Mouse (Mus musculus) forebrain, embryonic 14.5 days (tissue): ENCODE results near the gene Timm10b. TPM values are rescaled to one million over a fixed set of nuclear protein-coding genes. Genes with fewer than 3 reads are reported as not detected.

Experiments
- ATAC-seq: fragments of 200-750 bp; cut with Nextera tagmentation; 2 replicates; pipeline ENCODE4 v1.8.0; 2017; ENCODE audit warnings: mild to moderate bottlenecking, moderate library complexity
- DNase-seq: peaks from one replicate; pipeline ENCODE4 v3.0.0-alpha.2; 2015; ENCODE audit warnings: low spot score
- H3K27ac ChIP-seq: fragments of 300-500 bp; sonication (generic); 2 replicates; pipeline ENCODE4 v1.5.1; 2014; ENCODE audit warnings: low read depth, mild to moderate bottlenecking, control low read depth, low read length, moderate library complexity
- H3K27me3 ChIP-seq: fragments of 300-500 bp; sonication (generic); replicated peaks from 2 replicates; pipeline ENCODE4 v1.6.1; 2014; ENCODE audit warnings: low read length, control low read depth, mixed read lengths; ENCODE audit not compliant: control insufficient read depth, insufficient read depth
- H3K36me3 ChIP-seq: fragments of 300-500 bp; sonication (generic); 2 replicates; pipeline ENCODE4 v1.6.1; 2014; ENCODE audit warnings: low read length, control low read depth; ENCODE audit not compliant: control insufficient read depth, insufficient read depth
- H3K4me1 ChIP-seq: fragments of 300-500 bp; sonication (generic); 2 replicates; pipeline ENCODE4 v1.6.1; 2014; ENCODE audit warnings: antibody characterized with exemption, low read length, control low read depth; ENCODE audit not compliant: control insufficient read depth, insufficient read depth
- H3K4me2 ChIP-seq: fragments of 300-500 bp; sonication (generic); 2 replicates; pipeline ENCODE4 v1.6.1; 2014; ENCODE audit warnings: mild to moderate bottlenecking, control low read depth, low read length
- H3K4me3 ChIP-seq: fragments of 300-500 bp; sonication (generic); 2 replicates; pipeline ENCODE4 v1.5.1; 2014; ENCODE audit warnings: low read depth, low read length, control low read depth
- H3K9ac ChIP-seq: fragments of 300-500 bp; sonication (generic); 2 replicates; pipeline ENCODE4 v1.6.1; 2014; ENCODE audit warnings: mild to moderate bottlenecking, low read length, control low read depth, moderate library complexity
- H3K9me3 ChIP-seq: fragments of 300-500 bp; sonication (generic); replicated peaks from 2 replicates; pipeline ENCODE4 v1.6.1; 2016; ENCODE audit warnings: low read length, control low read depth, mixed read lengths; ENCODE audit not compliant: control insufficient read depth
- WGBS: fragments of 180-500 bp; shearing (Covaris S2); extraction: QIAGEN DNeasy Blood & Tissue Kit; methylation state at CpG from one replicate; pipeline ENCODE4 v1.1.7; 2014; 5-methylcytosine and 5-hydroxymethylcytosine counted together
- polyA plus RNA-seq: library from polyadenylated mRNA; unstranded; fragments of >200 nt; fragmentation: Nextera tagmentation; extraction: Ambion mirVana; gene quantifications from 2 replicates; pipeline ENCODE4 v1.2.1, GENCODE M21; 2014

The Timm10b gene
- polyA plus RNA-seq, 1 experiment from 2014 or later, result 144 TPM

DNA sequence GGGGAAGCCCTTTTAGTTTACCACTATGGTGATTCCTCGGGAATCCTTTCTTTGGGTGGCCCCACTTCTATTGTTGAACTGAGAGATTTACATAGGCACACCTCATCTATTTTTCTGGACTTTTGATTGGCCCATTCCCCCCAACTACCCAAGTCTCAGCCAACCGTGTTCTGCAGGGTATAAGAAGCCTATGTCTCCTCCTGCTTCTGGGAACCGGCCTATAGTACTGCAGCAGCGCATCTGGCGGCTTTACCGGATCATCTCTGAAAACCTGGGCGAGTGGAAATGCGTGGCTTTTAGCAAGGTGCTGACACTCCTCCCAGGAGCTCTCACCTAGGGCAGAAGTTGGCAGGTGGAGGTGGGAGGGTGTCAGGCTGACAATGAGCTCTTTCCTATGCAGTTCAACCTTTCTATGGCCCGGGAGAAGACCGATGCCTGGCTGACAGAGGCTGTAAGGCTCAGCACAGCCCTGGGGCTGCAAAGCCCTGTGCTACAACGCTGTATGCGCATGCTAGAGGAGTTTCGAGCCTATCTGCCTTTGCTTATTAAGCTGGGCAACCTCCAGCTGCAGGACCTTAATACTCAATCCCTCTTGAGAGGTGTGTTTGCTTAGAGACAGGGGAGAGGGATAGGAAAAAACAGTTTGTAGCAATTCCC lies 45.8 kb downstream of the Timm10b start:
- Histone ChIP-seq H3K27ac (no peak overlapping the region), H3K27me3 (no peaks in the 10 kb centered on the region), H3K36me3 (no peaks in the 10 kb centered on the region), H3K4me1 (no peaks in the 10 kb centered on the region), H3K4me3 (no peak overlapping the region), H3K9ac (no peak overlapping the region), H3K9me3 (no peaks in the 10 kb centered on the region), H3K4me2 (no peak overlapping the region)
- DNase-seq, result no peak
- no peak for ATAC-seq
- 8% methylated on average over 13 of the region's 13 CpGs for WGBS

- no peak overlapping the region for H3K4me2 ChIP-seq
- no peaks in the 10 kb centered on the region for H3K27me3 ChIP-seq
- no peak for DNase-seq
- no peaks in the 10 kb centered on the region for H3K9me3 ChIP-seq
- H3K4me3 ChIP-seq, result no peak overlapping the region
- H3K9ac ChIP-seq, result no peak overlapping the region
- no peaks in the 10 kb centered on the region for H3K36me3 ChIP-seq
- no peak for ATAC-seq
- 79% methylated on average over 1 of the region's 1 CpGs for WGBS
- no peak overlapping the region for H3K27ac ChIP-seq
- H3K4me1 ChIP-seq, result no peaks in the 10 kb centered on the region
These were observed 51.0 kb downstream of the Timm10b start for GRCm38 (mm10) chr7:105690875-105691274.

Other genes starting within 250 kb of the Timm10b start
- 30.4 and 39.8 TPM in 2 replicates for gene Fam160a2, start 240.0 kb upstream of the Timm10b start, polyA plus RNA-seq
- not detected in 2 replicates for gene Cnga4, start 235.5 kb upstream of the Timm10b start, polyA plus RNA-seq
- gene Cckbr, start 214.3 kb upstream of the Timm10b start, polyA plus RNA-seq, result 1.1 and 1.6 TPM in 2 replicates
- gene Cavin3, start 157.8 kb upstream of the Timm10b start, polyA plus RNA-seq, result 28.6 and 31.3 TPM in 2 replicates
- gene Smpd1, start 85.7 kb upstream of the Timm10b start, polyA plus RNA-seq, result 79.9 and 88.5 TPM in 2 replicates
- 188 and 228 TPM in 2 replicates for gene Apbb1, start 58.4 kb upstream of the Timm10b start, polyA plus RNA-seq
- gene Hpx, start 39.9 kb upstream of the Timm10b start, polyA plus RNA-seq, result not detected in 2 replicates
- 41.0 and 52.4 TPM in 2 replicates for gene Trim3, start 6.5 kb upstream of the Timm10b start, polyA plus RNA-seq
- 92.9 and 97.6 TPM in 2 replicates for gene Arfip2, start 360 bp downstream of the Timm10b start, polyA plus RNA-seq
- 17.4 and 25.0 TPM in 2 replicates for gene Gm45799, start 496 bp downstream of the Timm10b start, polyA plus RNA-seq
- gene Dnhd1, start 10.8 kb downstream of the Timm10b start, polyA plus RNA-seq, result 0.96 and 1.1 TPM in 2 replicates
- gene Ilk, start 96.5 kb downstream of the Timm10b start, polyA plus RNA-seq, result 207 and 214 TPM in 2 replicates
- gene Rrp8, start 97.3 kb downstream of the Timm10b start, polyA plus RNA-seq, result 19.3 and 20.3 TPM in 2 replicates
- 116 and 164 TPM in 2 replicates for gene Taf10, start 104.3 kb downstream of the Timm10b start, polyA plus RNA-seq
- gene Tpp1, start 112.2 kb downstream of the Timm10b start, polyA plus RNA-seq, result 41.1 and 44.3 TPM in 2 replicates
- 18.3 and 21.7 TPM in 2 replicates for gene Dchs1, start 147.6 kb downstream of the Timm10b start, polyA plus RNA-seq
- gene Mrpl17, start 171.0 kb downstream of the Timm10b start, polyA plus RNA-seq, result 182 and 221 TPM in 2 replicates